Mouse (Mus musculus): Measurements from ENCODE around the gene Alad. TPM values are rescaled to one million over a fixed set of nuclear protein-coding genes. Genes with fewer than 3 reads are reported as not detected.
"Not testable (repeated sequence)": the region's sequence is repeated elsewhere in the genome, so short reads cannot be mapped to it uniquely, and the experiment has no call there.

Gene Alad
- total RNA-seq, 2 experiments from 2014 or later: 27.7 to 28.0 TPM

DNA sequence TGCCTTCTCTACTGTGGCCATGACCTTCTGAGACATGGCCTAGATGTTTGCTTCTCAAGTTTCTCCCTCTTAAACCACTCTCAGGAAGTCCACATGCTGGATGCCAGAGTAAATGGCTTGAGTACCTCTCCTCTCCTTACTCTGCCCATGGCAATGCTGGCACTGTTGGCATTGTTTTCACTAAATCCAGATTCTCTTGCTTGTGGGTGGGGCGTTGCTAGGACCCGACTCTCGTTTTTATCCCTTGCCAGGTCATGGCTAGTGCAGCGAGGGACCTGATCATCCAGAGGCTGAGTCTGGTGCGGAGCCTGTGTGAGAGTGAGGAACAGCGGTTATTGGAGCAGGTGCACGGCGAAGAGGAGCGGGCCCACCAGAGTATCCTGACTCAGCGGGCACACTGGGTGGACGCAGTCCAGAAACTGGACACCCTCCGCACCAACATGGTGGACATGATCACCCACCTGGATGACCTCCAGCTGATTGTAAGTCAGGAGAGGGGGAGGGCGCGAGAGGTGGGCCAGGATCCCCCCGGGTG is 33.5 kb downstream of the Alad start:
- no peak for DNase-seq (ENCODE audit: low spot score in 2 of 2)

DNA sequence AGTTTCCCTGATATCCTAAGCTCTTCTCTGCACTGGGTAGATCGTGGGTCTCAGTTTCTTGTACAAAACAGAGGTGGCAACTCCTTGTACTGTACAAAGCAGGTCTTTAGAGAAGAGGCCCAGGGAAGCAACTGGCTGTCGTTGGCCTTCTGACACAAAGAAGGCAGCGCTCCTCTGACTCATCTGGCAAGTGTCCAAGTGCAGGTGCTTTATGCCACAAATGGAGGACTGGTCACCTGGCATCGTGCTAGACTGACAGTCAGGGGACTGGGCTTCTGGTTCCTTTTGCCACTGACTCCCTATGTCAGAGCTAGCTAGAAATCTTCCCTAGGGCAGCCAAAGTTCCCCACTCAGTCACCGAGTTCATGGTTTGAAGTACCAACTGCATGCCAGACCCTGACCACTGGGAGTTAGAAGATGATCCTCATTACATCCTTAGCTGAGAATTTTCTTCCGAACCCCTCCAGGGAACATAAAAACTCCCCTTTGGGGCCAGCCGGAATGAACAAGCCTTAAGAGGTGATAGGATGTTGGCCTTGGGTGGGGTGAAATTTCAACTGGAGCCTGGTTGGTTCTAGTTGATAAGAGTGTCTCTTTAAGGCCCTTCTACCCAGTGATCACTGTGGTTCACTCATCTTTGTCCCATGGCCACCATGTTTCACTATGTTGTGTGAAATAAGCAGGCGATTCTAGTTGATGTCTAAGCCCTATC is 34.1 kb downstream of the Alad start:
- DNase-seq (ENCODE audit: low spot score in 2 of 2): no peak

DNA sequence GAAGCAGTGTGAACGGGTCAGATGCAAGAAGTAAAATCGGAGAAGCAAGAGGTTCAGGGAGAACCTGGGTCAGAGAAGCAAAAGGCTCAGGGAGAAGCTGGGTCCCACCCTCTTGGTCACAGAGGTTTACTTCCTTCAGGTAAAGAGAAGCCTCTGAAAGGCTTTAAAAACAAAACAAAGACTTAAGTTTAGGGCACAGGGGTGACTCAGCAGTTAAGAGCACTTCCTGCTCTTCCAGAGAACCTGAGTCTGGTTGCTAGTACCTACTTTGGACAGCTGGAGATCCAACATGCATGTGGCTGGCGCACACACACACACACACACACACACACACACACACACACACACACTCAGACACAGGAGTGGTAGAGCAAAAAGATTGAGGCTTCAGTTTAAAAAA is 34.8 kb downstream of the Alad start:
- DNase-seq (ENCODE audit: low spot score in 2 of 2): no peak

DNA sequence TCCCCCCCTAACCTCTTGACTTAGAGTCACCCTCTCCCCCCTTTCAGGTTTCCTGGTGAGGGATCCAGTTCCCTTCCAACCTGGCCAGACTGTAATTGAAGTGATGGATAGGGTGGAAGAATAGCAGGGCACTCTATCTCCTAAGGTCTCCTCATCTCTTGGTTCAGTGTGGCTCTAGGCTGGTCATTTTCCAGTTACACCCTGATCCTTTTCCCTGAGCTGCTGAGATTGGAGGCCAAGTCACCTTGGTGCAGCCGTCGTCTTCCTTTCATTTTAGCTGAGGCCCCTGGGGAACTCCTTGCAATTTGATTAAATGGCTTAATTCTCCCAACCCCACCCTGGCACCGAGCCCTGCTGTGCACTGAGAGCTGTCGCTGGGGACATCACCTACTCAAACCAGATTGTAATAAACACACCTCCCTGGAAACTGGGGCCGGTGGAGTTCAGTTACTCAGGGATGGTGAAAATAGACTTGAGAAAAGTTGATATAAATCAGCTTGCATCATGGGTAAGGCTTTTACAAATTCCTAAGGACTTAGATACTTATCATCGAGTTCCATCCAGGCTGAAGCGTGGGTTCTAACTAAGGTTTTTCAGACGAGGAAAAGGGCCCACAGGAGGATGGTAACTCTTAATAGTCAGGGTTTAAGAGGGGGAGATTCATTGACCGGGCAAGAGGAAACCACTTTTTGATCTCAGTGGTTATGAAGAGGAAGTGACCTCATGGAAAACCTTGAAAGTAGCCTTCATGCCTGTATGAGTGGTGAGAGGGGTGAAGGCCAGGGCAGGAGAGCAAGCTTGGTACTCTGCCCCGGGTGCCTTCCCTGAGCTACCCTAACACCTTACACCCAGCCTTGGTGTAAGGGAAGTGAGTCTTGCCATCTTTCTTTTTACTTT is 38.8 kb downstream of the Alad start:
- no peak for DNase-seq (ENCODE audit: low spot score in 2 of 2)

DNA sequence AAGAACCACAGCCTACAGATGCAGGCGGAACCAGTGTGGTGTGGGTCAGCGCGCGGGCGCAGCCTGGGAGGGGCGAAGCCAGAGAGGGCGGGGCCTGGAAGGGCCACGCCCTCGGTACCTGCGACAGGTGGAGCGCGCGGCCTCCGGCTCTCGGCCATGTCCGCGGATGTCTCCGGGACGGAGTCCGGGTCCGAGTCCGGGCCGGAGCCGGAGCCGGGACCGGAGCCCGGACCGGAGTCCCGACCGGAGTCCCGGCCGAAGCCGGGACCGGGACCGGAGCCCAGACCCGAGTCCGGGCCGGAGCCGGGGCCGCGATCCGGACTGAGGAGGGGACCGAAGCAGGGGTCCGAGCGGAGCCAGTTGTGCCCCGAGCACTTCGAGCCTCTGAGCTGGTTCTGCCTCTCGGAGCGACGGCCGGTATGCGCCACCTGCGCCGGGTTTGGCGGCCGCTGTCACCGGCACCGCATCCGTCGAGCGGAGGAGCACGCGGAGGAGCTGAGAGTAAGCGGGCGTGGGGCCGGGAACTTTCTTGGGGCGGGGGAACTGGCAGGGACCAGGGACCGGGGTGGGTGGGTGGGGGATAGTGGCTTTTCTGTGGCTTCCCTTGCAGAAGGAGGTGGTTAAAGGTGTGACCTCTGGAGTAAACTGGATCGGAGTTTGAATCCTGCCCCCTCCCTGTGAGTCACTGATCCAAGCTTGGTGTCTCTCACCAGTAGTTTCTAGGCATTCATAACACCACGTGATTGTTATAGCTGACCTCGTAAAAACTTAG is 39.6 kb downstream of the Alad start, which contains the start of gene Bspry:
Gene Bspry, plus strand, starts transcription at position 117 of the 772 bp plus-strand sequence.
- no peak for DNase-seq (ENCODE audit: low spot score in 2 of 2)

DNA sequence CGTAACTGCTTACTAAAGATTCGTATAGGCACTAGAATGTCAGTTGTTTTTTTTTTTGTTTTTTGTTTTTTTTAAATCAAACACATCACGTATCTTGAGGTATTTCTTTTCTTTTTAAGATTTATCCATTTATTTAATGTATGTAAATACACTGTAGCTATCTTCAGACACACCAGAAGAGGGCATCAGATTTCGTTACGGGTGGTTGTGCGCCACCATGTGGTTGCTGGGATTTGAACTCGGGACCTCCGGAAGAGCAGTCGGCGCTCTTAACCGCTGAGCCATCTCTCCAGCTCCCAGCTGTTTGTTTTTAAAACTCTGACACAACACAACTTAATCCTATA is 40.2 kb downstream of the Alad start:
- not testable (repeated sequence) for DNase-seq (ENCODE audit: low spot score in 2 of 2)

DNA sequence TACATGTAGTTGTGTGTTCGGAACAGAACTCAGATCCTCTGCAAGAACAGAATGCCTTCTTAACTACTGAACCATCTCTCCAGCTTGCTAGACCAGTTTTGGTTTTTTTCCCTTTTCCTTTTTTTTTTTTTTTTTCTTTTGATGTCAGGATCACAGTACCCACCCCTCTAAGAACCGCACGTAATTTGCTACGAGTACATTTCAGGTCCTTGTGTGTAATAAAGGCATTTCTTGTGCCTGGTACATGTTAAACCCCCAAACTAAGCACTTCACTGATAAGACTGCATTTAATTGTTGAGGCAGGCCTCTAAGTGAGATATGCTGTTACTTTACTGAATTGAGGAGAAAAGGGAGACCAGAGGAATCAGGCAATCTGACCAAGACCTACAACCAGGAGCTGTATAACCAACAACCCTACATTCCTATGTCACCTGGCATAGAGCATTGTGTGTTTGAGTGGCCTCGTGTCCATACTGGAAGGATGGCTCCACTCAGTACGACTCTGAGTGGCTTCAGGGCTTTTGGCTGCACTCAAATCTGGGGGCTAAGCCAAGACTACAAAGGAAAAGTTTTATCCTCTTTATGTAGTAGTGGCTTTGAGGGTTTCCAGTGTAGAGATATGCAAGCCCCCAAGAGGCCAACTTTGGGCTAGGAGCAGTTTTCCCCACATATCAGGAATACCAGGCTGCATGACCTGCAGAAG is 42.0 kb downstream of the Alad start:
- DNase-seq (ENCODE audit: low spot score in 2 of 2): no peak

DNA sequence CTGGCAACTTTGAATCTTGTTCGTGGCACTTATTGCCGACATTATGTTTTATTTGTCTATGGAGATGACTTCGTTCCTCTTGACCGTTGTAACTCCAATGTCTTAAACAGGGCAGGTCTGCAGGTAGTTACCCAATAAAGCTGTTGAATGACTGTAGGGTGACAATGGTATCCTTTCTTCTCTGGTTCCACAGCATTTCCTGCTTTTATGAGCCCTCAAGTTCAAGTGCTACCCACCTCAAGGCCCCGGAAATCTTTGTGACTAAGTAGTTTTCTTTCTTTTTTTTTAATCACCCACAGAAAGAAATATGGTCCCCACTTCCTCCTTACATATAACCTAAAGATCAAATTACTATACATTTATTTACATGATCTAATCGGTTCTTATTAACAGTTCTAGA is 43.9 kb downstream of the Alad start:
- DNase-seq (ENCODE audit: low spot score in 2 of 2): no peak

DNA sequence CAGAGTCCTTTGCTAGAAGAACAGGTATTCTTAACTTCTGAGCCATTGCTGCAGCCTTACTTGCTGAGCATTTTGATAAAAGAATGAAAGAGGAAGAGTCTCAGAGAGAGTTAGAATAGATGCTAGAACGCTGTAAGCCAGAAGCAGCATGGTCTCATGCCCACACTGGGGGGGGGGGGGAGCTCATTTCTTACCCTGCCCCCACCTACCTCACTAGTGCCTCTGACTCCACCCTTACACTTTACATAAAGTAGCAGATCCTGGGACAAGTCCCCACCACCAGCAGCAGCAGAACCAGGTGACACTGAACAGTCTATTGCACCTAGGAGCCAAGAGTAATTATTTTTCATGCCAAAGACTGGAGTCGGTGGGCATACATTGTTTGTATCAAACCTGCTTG is 44.6 kb downstream of the Alad start:
- DNase-seq (ENCODE audit: low spot score in 2 of 2): no peak

DNA sequence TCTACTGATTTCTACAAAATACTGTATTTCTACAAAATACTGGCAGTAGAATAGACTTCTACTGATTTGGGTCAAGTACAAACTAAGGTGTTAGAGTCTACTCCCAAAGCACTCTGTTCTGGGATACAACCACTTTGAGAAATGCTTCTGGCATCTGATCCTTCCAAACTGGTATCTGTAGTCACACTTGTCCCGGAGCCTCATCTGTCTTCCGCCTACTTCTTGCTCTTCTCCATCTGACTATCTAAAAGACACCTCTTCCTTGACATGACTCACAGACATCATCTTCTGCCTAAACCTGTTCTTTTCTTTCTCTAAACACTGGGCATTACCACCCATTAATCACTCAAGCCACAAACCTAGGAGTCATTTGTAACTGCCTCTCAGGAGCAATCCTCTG is 47.6 kb downstream of the Alad start:
- no peak for DNase-seq (ENCODE audit: low spot score in 2 of 2)

DNA sequence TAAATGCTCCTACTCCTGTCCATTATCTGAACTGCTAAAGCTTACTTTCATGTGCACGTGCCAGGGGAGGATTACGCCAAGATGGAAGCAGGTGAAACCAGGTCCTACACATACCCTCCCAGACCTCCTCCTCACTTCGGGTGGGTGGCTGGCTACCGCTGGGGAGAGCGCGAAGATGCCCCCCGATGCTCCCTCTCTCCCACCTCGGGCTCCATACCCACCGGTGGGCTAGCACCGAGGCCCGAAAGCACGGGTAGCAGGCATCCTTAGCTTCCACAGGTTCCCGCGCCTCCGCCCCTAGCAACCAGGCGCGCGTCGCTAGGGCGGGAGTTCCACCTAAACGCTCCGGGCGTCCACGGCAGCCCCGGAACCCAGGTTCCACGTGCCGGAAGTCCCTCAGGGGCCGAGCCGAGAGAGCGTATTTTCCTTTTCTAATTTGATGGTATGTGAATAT is 49.1 kb downstream of the Alad start, which contains the start of gene Wdr31:
Gene Wdr31, minus strand, starts transcription at position 299 of the 454 bp plus-strand sequence.
- DNase-seq (ENCODE audit: low spot score in 2 of 2): peak; percentile 86 to 91

DNA sequence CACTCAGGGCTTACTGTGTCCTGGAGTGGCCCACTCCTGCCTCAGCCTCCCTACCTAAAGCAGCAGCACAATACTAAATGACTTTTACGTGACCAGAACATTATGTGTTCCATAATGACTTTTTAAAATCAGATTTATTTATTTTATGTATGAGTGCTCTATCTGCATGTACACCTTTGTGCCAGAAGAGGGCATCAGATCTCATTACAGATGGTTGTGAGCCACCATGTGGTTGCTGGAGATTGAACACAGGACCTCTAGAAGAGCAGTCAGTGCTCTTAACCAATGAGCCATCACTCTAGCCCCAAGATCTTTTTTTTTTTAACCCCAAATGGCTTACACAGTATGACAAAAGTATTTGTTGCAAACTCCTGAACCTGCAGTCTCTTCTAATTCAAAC is 51.6 kb downstream of the Alad start:
- no peak for DNase-seq (ENCODE audit: low spot score in 2 of 2)

DNA sequence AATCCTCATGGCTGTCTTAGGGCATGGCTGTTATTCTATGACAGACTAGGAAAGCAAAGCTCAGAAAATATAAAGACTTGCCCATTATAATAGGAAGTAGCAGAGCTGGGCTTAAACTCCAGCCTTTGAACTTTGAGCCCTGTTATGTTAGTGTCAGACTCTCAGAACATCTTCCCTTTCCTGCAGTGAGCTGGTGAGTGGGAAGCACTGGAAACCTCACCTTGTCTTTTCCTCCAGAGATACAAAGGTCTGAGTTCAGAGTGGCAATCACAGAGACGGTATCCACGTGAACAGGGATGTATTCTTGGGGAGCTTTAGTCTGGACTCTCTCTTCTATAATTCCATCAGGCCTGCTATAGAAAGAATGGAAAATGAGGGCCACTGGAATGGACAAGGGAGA is 56.6 kb downstream of the Alad start:
- no peak for DNase-seq (ENCODE audit: low spot score in 2 of 2)

DNA sequence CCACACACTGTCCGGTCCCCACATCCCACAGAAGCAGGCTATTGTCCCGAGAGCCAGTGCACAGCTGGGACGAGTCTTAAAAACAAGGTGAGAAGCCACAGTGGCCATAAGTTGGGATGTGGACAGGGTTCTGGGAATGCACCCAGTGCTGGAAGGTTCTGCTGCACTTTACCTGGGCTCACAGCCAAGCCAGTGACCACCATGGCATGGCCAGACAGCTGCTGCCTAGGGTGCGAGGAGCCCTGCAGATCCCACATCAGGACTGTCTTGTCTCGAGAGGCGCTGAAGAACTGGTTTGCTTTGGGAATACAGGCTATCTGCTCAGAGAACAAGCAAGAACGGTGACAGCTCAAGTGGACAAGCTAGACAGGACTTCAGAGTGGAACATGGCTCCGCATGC is 59.4 kb downstream of the Alad start:
- DNase-seq (ENCODE audit: low spot score in 2 of 2): no peak

Other genes with a start within 250 kb of the Alad start
- gene Fkbp15, start 159.4 kb downstream of the Alad start, total RNA-seq (2021): 10 to 100 TPM; 42.8 to 43.6 TPM
- gene Slc31a1, start 159.2 kb downstream of the Alad start, total RNA-seq (2021): 10 to 100 TPM; 35.0 to 35.2 TPM
- 10 to 100 TPM; 47.7 to 54.9 TPM for gene Cdc26, start 111.3 kb downstream of the Alad start, total RNA-seq (2021)
- gene Prpf4, start 111.1 kb downstream of the Alad start, total RNA-seq (2021): 10 to 100 TPM; 13.6 to 14.0 TPM
- gene Rnf183, start 84.7 kb downstream of the Alad start, total RNA-seq (2021): not detected
- 10 to 100 TPM in 1 of 2 experiments, 1 to 10 TPM in 1; 6.7 to 10.7 TPM for gene Wdr31, start 49.0 kb downstream of the Alad start, total RNA-seq (2021)
- gene Bspry, start 39.9 kb downstream of the Alad start, total RNA-seq (2021): 1 to 10 TPM in 1 of 2 experiments, under 1 TPM in 1; 0.62 to 1.1 TPM
- 1 to 10 TPM; 7.1 to 9.4 TPM for gene Hdhd3, start 16.5 kb downstream of the Alad start, total RNA-seq (2021)
- 10 to 100 TPM; 29.4 to 30.5 TPM for gene Pole3, start 5.2 kb upstream of the Alad start, total RNA-seq (2021)
- under 1 TPM; 0.18 to 0.46 TPM for gene 4933430I17Rik, start 5.5 kb upstream of the Alad start, total RNA-seq (2021)
- gene Rgs3, start 39.9 kb upstream of the Alad start, total RNA-seq (2021): 10 to 100 TPM; 22.2 to 23.9 TPM

All from layer of hippocampus, postnatal 10 days (tissue).